Mouse (Mus musculus): ENCODE data around the gene Mipep.

The Mipep gene

GRCm38 (mm10) chr14:60866399-60866798 lies 82.0 kb downstream of the Mipep start:
- WGBS, result 91% methylated on average over 11 of the region's 11 CpGs

- 62% methylated on average over 9 of the region's 9 CpGs for WGBS
These were observed 84.0 kb downstream of the Mipep start for GRCm38 (mm10) chr14:60868325-60868724.

DNA sequence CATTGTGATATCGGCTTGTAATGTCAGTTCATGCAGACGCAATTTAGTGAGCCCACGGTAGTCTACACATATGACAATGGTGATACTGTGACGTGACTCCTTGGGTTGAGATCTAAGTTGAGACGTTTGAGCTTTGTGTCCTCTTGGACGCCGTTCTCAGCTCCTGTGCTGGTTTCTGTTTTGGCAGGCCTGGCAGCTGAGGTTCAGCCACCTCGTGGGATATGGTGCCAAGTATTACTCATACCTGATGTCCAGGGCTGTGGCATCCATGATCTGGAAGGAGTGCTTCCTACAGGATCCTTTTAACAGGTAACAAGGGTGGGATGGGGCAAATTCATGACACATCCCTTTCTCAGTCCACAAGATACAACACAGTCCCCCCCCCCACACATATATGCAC lies 87.5 kb downstream of the Mipep start:
- 91% methylated on average over 8 of the region's 8 CpGs for WGBS

GRCm38 (mm10) chr14:60882106-60882505 lies 97.7 kb downstream of the Mipep start:
- WGBS, result 96% methylated on average over 5 of the region's 5 CpGs

- 78% methylated on average over 4 of the region's 4 CpGs for WGBS
These were observed 98.3 kb downstream of the Mipep start for GRCm38 (mm10) chr14:60882681-60883080.

DNA sequence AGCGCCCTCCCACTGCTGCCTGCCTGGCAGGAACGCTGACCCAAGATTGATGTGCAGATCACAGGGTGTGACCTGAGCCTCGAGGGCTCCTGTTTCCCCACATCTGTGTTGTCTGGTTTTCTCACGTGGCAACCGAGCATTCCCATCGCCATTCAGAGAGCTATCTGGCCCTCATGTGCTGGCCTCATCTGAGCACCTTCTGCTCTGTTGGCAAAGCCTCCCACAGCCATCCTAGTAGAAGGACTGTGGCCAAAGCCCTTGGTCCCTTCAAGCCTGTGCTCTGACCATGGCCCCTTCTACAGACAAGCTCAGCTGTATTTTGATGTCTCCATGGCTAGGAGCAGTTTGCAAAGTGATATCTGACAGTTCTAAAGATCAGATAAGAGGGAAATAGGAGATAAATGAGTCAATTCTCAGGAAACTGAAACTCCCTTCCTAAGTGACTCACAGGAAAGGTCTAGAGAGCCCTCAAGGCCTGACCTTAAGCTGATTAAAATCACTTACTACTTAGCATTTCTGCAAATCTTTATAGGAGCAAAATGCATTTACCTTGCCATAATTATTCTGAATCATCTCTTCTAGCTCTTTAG lies 101.1 kb downstream of the Mipep start:
- WGBS, result 70% methylated on average over 6 of the region's 6 CpGs

DNA sequence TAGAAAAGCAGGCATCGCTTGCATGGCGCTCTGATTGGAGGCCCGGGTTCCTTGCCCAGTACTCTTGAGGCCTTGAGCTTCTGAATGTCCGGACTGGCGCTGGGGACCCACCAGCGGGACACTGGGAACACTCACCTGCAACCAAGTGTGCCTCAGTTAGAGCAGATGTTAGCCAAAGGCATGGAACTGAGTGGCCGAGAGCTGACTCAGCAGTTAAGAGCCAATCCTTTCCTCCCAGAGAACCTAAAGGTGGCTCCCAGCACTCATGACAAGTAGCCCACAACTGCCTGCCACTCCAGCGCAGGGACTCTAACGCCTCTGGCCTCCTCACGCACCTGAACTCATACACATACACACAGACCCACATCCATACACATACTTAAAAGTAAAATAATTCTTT lies 109.5 kb downstream of the Mipep start:
- 94% methylated on average over 10 of the region's 10 CpGs for WGBS

GRCm38 (mm10) chr14:60895172-60896000 lies 111.0 kb downstream of the Mipep start:
- 41% methylated on average over 19 of the region's 19 CpGs for WGBS

DNA sequence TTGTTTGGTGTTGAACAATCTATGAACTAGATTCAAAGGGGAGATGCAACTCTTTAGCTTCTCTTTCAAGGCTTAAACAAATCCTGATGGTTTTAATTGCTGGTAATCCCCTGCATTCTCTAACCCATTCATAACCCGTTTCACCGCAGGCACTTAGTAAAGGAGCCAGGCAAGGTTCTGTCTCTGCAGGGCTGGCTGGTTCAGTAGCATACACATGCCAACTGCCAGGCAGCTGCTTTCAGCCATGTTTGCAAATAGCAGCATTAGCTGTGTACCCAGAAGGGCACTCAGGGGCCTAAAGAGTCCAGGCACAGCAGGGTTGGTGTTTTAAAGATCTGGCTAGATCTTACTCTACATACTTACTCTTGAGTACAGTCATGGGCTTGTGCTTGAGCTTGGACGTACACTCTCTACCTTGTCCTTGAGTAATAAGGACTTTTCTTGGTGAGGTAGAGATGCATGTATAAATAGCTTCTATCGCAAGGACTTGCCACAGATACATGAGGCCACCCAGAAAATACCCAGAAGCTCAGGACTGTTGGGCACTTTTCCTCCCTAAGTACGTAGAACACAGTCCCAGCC lies 113.8 kb downstream of the Mipep start:
- WGBS, result 88% methylated on average over 5 of the region's 5 CpGs

GRCm38 (mm10) chr14:60904501-60904900 lies 120.1 kb downstream of the Mipep start:
- 72% methylated on average over 4 of the region's 4 CpGs for WGBS

- 69% methylated on average over 10 of the region's 10 CpGs for WGBS
These were observed 122.3 kb downstream of the Mipep start for GRCm38 (mm10) chr14:60906421-60907374.

DNA sequence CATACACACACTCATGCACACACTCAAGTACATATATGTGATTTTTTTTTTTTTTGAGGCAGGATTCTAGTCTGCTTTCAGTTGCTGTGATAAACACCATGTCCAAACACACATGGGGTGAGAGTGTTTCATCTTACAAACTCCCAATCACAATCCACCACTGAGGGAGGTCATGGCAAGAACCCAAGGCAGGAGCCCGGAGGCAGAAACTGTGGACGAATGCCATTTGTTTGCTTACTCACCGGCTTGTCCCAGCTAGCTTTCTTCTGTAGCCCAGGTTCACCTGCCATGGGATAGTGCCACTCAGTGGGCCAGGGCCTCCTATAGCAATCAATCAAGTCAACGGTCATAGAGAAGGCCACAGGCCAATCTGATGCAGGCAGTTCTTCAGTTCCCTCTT lies 125.0 kb downstream of the Mipep start:
- 72% methylated on average over 4 of the region's 4 CpGs for WGBS

- WGBS, result 84% methylated on average over 12 of the region's 12 CpGs
These were observed 126.4 kb downstream of the Mipep start for GRCm38 (mm10) chr14:60910506-60911444.

GRCm38 (mm10) chr14:60912981-60913468 lies 128.7 kb downstream of the Mipep start:
- WGBS, result 58% methylated on average over 8 of the region's 8 CpGs

DNA sequence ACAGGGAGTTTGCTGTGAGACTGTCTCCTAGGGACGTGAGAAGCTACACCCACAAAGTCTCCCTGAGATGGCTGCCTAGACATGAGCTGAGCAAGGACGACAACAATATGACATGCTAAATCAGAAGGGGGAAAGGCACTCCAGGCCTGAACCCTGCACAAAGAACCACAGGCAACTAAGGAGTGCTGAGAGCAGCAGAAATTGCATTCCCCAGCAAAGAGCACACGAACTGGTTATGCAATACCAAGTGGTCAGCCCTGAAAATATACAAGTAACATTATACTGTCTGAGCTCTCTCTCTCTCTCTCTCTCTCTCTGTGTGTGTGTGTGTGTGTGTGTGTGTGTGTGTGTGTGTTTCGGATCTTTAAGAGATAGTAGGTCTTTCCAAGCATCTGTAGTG lies 132.3 kb downstream of the Mipep start:
- 51% methylated on average over 4 of the region's 4 CpGs for WGBS

GRCm38 (mm10) chr14:60926011-60926410 lies 141.6 kb downstream of the Mipep start:
- 90% methylated on average over 1 of the region's 1 CpGs for WGBS

GRCm38 (mm10) chr14:60935705-60936104 lies 151.3 kb downstream of the Mipep start:
- 74% methylated on average over 5 of the region's 5 CpGs for WGBS

- 97% methylated on average over 4 of the region's 4 CpGs for whole genome bisulfite sequencing
These were observed 153.2 kb downstream of the Mipep start for GRCm38 (mm10) chr14:60937481-60938039.
